Mouse (Mus musculus) urinary bladder, postnatal 25 days (tissue): Measurements from ENCODE around the gene Wdr82.

Experiments
- DNase-seq: peaks from one replicate; pipeline ENCODE4 v3.0.0; 2022; ENCODE audit warnings: low spot score

Gene Wdr82

DNA sequence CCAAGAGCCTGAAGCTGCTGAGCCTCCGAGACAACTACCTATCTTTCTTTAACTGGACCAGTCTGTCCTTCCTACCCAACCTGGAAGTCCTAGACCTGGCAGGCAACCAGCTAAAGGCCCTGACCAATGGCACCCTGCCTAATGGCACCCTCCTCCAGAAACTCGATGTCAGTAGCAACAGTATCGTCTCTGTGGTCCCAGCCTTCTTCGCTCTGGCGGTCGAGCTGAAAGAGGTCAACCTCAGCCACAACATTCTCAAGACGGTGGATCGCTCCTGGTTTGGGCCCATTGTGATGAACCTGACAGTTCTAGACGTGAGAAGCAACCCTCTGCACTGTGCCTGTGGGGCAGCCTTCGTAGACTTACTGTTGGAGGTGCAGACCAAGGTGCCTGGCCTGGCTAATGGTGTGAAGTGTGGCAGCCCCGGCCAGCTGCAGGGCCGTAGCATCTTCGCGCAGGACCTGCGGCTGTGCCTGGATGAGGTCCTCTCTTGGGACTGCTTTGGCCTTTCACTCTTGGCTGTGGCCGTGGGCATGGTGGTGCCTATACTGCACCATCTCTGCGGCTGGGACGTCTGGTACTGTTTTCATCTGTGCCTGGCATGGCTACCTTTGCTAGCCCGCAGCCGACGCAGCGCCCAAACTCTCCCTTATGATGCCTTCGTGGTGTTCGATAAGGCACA lies 54.9 kb downstream of the Wdr82 start:
- DNase-seq = no peak

DNA sequence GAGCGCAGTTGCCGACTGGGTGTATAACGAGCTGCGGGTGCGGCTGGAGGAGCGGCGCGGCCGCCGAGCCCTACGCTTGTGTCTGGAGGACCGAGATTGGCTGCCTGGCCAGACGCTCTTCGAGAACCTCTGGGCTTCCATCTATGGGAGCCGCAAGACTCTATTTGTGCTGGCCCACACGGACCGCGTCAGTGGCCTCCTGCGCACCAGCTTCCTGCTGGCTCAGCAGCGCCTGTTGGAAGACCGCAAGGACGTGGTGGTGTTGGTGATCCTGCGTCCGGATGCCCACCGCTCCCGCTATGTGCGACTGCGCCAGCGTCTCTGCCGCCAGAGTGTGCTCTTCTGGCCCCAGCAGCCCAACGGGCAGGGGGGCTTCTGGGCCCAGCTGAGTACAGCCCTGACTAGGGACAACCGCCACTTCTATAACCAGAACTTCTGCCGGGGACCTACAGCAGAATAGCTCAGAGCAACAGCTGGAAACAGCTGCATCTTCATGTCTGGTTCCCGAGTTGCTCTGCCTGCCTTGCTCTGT lies 55.5 kb downstream of the Wdr82 start:
- DNase-seq = no peak

DNA sequence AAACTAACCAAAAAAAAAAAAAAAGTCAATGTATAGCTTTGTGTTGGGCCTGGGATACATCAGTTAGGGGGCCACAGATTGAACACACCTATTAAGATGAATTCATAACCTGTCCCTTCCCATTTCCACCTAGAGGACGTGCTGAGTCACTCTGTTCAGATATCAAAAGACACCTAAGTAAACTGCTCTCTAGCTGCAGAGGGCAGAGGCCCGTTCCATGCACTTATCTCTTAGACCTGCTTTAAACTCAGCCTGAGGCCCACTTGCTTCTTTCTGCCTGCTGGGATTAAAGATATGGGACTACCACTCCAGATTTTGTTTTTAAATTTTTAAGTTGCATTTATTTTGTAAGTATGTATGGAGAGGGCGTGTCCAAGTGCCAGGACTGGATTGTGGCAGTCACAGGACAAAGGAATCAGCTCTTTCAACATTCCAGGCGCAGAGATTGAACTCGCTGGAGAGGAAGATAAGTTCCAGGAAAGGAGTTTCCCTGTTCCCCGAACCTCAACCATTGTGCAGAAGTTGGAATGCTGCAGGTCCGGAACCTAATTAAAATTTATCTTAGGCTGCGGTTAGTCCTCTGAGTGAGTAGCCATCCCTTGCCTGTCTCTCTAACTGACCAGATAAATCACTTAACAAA lies 57.2 kb downstream of the Wdr82 start:
- DNase-seq = no peak

DNA sequence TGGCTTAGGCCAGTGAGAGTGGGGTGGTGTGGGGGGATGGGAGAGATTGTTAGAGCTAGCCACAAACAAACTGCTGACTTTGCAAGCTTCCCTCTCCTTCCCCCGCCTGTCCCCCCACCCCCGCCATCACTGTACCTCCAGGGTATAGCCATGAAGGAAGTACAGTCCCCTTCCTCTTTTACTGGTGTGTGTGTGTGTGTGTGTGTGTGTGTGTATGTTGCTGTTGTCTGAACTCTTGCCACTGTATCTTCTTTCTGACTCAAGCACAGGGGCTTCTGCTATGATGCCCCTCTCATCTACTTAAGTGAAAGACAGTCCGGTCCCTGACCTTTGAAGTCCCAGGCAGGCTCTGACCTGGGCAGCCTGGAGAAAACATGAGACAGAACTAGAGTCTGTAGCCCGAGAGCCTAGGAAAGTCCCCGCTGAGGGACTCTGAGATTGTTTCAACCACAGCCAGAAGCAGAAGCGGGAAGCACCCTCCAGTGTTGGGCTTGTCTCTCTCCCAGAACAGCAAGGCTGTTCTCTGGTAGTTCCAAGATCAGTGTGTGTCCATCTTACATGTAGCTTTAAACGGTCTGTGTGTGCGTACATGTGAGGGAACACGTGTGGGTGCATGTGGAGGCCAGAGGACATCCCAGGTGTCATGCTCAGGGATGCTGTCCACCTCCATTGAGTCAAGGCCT lies 59.5 kb downstream of the Wdr82 start:
- DNase-seq = no peak

DNA sequence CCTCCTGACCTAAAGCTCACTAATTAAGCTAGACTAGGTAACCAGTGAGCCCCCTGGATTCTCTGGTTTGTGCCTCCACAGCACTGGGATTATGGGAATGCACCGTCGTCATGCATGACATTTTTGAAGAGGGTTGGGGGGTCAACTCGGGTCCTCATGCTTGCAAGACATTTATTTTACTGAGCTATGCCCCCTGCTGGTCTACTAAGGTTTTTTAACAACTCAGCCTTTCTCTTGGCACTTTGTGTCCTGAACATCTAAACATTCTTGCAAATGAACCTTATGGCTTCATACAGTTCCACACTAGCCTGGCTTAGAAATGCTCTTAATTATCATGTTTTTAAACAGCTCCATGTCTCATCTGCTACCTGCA lies 60.0 kb downstream of the Wdr82 start:
- DNase-seq = no peak

DNA sequence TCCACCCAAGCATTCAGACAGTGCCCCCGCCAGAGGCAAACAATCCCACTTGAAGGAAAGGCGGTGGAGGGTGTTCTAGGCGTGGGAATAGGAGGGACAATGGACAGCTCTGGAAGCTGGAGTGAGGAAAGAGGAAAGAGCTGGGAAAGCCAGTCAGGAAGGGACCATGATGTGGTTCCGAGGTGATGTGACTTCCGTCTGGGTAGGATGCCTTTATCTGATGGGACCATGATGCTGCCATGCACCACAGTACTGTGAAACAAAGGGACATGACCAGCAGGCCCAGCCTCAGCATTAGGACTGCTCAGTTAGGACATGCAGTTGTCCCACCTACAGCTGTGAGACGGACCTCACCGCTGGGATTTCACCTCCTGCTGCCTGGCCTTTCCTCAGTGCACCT lies 60.5 kb downstream of the Wdr82 start:
- no peak for DNase-seq

DNA sequence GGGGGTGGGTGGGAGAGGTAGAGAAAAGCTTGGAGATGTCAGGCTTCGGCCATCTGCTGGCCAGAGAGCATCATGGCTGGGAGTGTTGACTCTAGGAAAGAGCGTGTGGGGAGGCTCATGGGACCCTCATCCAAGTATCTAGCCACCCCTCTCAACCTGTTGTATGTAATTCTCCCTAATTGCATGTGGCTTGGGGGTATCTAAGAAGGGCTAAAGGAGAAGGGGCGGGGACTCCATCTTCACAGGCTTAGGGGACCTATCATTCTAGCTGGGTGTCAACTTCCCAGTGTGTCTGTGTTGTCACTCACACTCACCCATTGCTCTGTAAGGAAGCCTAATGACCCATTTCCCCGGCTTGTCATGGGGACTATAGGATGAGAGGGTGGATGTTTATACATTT lies 61.1 kb downstream of the Wdr82 start:
- DNase-seq = no peak

DNA sequence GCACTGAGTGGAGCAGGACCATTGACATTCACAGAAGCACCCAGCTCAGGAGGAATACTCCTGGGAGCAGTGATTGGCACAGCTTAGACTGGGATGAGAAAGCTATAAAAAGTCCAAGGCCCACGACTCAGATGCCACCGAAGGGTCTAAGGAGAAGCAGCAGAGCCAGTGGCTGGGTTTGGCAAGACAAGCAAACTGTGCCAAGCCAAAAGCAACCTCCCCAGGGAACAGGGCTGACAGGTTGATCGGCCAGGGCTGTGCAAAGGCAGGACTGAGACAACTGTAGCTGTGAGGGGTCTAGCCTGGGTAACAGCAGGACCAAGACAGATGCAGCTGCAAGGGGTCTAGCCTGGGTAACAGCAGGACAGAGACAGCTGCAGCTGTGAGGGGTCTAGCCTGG lies 62.2 kb downstream of the Wdr82 start:
- no peak for DNase-seq

DNA sequence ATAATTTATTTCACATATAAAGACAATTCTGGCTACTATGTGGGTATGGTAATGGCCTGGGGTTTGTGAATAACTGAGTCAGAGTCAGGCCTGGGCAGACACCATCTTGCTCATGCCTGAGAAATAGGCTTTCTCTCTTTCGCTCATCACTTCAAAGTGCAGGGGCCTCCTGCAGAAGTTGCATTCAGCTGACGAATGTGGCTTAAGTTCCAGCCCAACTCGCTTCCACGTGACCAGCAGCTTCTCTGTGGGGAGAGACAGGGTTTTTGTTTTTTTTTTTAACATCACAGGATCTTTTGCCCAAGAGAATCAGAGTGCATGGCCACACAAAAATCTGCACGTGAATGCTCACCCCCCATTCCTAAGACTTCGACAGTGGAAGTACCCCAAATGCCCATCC lies 63.2 kb downstream of the Wdr82 start:
- no peak for DNase-seq

DNA sequence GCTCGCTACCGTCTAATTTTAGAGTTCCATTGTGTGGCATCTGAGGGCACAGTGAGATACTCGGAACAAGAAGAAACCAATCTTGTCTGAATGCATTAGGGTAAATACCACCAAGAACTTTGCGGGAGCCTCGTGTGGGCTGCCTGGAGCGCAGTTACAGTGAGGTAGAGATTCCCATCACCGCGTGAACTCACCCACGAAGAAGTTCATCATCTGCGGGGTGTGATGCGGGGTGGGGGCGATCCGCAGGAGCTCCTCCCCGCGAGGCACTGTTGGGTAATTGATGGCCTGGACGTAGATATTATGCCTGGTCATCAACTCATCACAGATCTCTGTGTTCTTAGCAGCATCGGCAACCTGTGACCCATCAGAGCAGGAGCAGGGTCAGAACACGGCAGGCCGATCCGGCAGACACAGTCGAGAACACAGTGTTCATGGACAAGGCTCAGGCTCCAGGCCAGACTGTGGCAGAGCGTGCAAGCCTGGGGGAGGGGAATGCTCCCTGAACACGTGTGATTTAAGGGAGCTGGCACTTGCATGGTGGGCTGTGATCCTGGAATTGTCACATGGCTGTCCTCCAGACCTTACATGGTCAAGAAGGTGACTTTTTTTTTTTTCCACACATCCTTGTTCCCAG lies 64.6 kb downstream of the Wdr82 start:
- DNase-seq = no peak

DNA sequence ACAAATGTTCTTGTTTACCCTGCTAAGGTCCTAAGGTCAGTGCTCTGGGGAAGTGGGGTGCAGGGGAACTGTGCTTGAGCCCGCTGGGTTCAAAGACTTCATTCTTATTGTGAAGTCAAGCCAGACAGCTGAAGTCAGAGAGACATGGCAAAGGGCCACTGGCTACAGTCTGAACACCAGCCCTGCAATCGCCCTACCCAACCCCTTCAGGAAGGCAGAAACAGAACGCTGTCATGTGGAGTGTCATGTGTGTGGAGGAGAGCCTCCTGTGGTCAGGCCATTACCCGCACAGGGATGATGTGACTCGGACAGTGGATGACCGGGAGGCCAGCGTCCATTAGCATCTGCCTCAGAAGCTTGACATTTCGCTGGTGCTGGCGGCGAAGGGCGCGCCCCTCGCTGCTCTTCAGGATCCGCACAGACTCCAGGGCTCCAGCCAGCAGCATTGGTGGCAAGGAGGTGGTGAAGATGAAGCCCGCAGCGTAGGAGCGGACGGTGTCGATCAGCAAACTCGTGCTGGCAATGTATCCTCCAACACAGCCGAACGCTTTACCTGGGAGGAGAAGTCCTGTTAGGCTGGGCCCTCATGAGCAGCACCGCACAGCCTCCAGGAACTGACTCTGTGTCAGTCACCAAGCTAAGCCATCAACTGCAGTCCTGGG lies 65.6 kb downstream of the Wdr82 start:
- DNase-seq = no peak

DNA sequence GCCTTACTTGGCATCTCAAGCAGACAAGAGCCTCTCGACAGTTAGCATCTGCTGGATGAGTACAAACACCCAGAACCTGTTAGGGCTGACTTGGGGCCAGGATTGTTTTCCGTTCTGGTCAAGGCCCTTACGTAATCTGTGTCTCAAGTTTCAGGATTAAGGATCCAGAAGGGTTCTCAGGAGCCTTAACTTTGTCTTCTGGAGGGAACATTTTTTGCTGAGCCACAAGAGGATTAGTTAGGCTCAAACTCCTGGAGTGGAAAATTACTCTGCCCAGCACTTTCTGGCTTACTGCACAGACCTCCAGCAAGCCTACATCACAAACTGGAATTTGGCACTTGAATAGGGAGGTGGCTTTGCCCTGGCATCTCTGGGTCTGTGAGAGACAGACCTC lies 66.1 kb downstream of the Wdr82 start:
- DNase-seq = no peak

DNA sequence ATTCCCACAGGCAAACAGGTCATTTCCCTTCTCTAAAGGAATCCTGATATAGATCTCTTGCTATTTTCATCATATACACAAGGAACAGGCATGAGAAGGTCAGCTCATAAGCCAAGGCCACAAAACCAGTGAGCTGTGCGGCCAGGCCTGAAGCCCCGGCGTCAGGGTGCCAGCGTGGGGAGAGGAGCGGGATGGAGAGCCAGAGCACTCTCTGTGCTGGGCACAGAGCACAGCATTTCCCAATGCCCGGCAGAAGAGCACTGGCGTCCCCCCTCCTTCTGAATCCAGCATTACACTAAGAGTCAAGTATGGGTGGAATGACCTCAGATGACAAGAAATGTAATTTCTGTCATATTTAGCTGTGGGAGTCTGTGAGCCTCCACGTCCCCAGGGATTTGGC lies 66.7 kb downstream of the Wdr82 start:
- no peak for DNase-seq

DNA sequence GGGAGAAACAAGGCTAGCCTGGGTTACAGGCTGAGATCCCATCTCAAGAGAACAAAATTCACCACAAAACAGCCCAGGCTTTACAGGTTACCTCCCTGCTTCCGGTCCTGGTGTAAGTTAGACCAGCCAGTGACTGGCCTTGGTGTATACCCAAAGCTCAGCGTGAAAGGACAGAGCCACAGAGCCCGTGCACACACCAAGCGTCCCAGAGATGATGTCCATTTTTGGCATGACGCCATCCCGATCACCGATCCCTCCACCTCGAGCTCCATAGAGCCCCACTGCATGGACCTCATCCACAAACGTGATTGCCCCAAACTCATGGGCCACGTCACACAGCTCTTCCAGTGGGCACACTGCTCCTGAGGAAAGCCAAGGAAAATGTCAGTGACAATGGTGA lies 67.2 kb downstream of the Wdr82 start:
- DNase-seq = no peak
